Mouse (Mus musculus): ENCODE data around the gene Cdca5.

GRCm38 (mm10) chr19:6058966-6059365 lies 25.8 kb upstream of the Cdca5 start:
- no peak for TF ChIP-seq CTCF (IDR thresholded peaks at IDR 0.05; ENCODE audit: insufficient read depth, low read depth, low read length)
- TF ChIP-seq POLR2A (IDR thresholded peaks at IDR 0.05; ENCODE audit: insufficient read depth, low read depth, low read length), result no peak
